Mouse (Mus musculus): ENCODE data around the gene Brwd1. TPM values are rescaled to one million over a fixed set of nuclear protein-coding genes. Genes with fewer than 3 reads are reported as not detected.

Gene Brwd1
- polyA plus RNA-seq (2017; shearing (Covaris generic)): 27.1 TPM

DNA sequence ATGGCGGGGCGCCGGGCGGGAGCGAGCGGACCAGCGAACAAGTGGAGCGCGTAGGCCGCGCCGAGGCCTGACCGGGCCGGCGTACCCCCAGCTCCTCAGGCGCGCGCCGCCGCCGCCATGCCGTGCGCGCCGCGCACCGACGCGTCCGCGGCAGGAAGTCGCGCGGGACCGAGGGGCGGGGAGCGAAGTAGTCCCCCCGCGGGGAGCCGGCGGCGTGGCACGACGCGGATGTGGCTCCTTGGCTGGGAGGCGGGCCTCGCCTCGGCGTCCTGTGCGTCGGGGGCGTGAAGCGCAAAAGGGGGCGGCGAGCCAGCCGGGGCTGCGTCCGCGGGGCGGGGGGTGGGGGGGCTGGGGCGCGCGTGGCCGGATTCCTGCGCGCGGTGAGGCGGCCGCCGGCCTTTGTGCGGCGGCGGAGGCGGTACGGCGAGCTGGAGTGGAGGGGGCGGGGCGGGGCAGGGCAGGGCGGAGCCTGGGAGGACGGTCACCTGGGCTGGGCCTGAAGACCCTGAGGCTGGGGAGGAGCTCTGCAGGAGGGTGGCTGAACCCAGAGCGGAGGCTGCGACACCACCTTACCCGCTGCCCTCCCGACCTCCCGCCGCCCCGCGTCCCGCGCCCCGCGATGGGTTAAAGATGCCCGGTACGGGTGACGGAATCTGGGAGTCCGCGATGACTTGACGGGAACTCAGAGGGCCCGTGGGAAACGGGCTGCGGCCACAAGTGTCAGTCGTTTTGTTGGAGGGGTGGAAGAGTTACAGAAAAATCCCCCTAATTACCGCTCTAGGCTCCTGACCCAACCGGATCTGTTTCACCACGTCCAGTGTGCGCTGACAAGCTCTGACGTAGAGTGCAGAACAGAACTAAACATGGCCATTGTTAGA is at the start of gene Brwd1:
TSS of gene Brwd1 (minus strand) at position 226 of the 878 bp plus-strand sequence.

GRCm38 (mm10) chr16:96127657-96128344 is 45.5 kb upstream of the Brwd1 start, which contains the start of gene Hmgn1:
Gene Hmgn1 (minus strand): TSS chr16:96127729.

GRCm38 (mm10) chr16:95990462-95991121 is 91.7 kb downstream of the Brwd1 start, which contains the start of gene Psmg1:
Gene Psmg1 (minus strand): TSS chr16:95990960.

Other genes starting within 250 kb of the Brwd1 start
- gene Psmg1, start 91.6 kb downstream of the Brwd1 start, polyA plus RNA-seq (2017; shearing (Covaris generic)): 72.7 TPM
- gene Hmgn1, start 45.2 kb upstream of the Brwd1 start, polyA plus RNA-seq (2017; shearing (Covaris generic)): 67.8 TPM
- 13.9 TPM for gene Wrb, start 62.9 kb upstream of the Brwd1 start, polyA plus RNA-seq (2017; shearing (Covaris generic))
- not detected for gene Lca5l, start 109.7 kb upstream of the Brwd1 start, polyA plus RNA-seq (2017; shearing (Covaris generic))
- gene Sh3bgr, start 117.9 kb upstream of the Brwd1 start, polyA plus RNA-seq (2017; shearing (Covaris generic)): not detected
- 2.2 TPM for gene B3galt5, start 153.3 kb upstream of the Brwd1 start, polyA plus RNA-seq (2017; shearing (Covaris generic))

Data from CD4-positive, CD25-positive, alpha-beta regulatory T cell, adult 9 weeks (primary cell).